Mouse (Mus musculus) forebrain, embryonic 11.5 days (tissue): ENCODE measurements at regions not wholly inside any gene's neighbourhood (a gene's known extent, or its start where the extent isn't known, plus 50 kb on each side); places are given as distances from the start of the nearest gene placed in this dataset.
A peak's percentile ranks its signal among the peaks of the same experiment; 100 is the strongest.

ENCODE experiments used
- ATAC-seq: fragments of 200-750 bp; cut with Nextera tagmentation; replicated peaks from 2 replicates; pipeline ENCODE4 v1.8.0; 2017; ENCODE audit warnings: moderate TSS enrichment; ENCODE audit not compliant: low FRiP score
- DNase-seq: peaks from one replicate; pipeline ENCODE4 v3.0.0-alpha.2; 2017; ENCODE audit warnings: low spot score
- H3K27ac ChIP-seq: fragments of 300-500 bp; sonication (generic); 2 replicates; pipeline ENCODE4 v1.5.1; 2014; ENCODE audit warnings: low read depth, low read length
- H3K27me3 ChIP-seq: fragments of 300-500 bp; sonication (generic); 2 replicates; pipeline ENCODE4 v1.6.1; 2014; ENCODE audit warnings: mild to moderate bottlenecking, low read length, mixed read lengths; ENCODE audit not compliant: control insufficient read depth, insufficient read depth
- H3K36me3 ChIP-seq: fragments of 300-500 bp; sonication (generic); 2 replicates; pipeline ENCODE4 v1.6.1; 2014; ENCODE audit warnings: mild to moderate bottlenecking, low read length, moderate library complexity, mixed read lengths; ENCODE audit not compliant: control insufficient read depth, insufficient read depth
- H3K4me1 ChIP-seq: fragments of 300-500 bp; sonication (generic); replicated peaks from 2 replicates; pipeline ENCODE4 v1.6.1; 2014; ENCODE audit warnings: low read length, mixed read lengths; ENCODE audit not compliant: control insufficient read depth, insufficient read depth
- H3K4me2 ChIP-seq: fragments of 300-500 bp; sonication (generic); 2 replicates; pipeline ENCODE4 v1.6.1; 2014; ENCODE audit warnings: low read depth, mild to moderate bottlenecking, low read length, moderate library complexity, mixed read lengths; ENCODE audit not compliant: severe bottlenecking
- H3K4me3 ChIP-seq: fragments of 300-500 bp; sonication (generic); 2 replicates; pipeline ENCODE4 v1.5.1; 2014; ENCODE audit warnings: low read depth, low read length
- H3K9ac ChIP-seq: fragments of 300-500 bp; sonication (generic); 2 replicates; pipeline ENCODE4 v1.6.1; 2014; ENCODE audit warnings: low read length
- H3K9me3 ChIP-seq: fragments of 300-500 bp; sonication (generic); 2 replicates; pipeline ENCODE4 v1.6.1; 2016; ENCODE audit warnings: low read length, mixed read lengths; ENCODE audit not compliant: control insufficient read depth
- WGBS: fragments of 180-500 bp; shearing (Covaris S2); extraction: QIAGEN DNeasy Blood & Tissue Kit; methylation state at CpG from one replicate; pipeline ENCODE4 v1.1.7; 2014; 5-methylcytosine and 5-hydroxymethylcytosine counted together

- 91% methylated on average over 3 of the region's 3 CpGs for WGBS
- no peaks in the 10 kb centered on the region for H3K27me3 ChIP-seq
- H3K36me3 ChIP-seq, result no peaks in the 10 kb centered on the region
- H3K27ac ChIP-seq, result no peak overlapping the region
- H3K4me2 ChIP-seq, result no peak overlapping the region
- no peak overlapping the region for H3K4me3 ChIP-seq
- ATAC-seq (no peak), DNase-seq (no peak)
- H3K4me1 ChIP-seq, result no peaks in the 10 kb centered on the region
- no peaks in the 10 kb centered on the region for H3K9me3 ChIP-seq
- H3K9ac ChIP-seq, result no peak overlapping the region
Observed at GRCm38 (mm10) chr2:61436591-61436990, 141.8 kb upstream of the Tank start.

GRCm38 (mm10) chr2:61407881-61408280 lies 170.5 kb upstream of the Tank start:
- DNase-seq (no peak), ATAC-seq (no peak)
- H3K4me3 ChIP-seq, result no peak overlapping the region
- WGBS, result 96% methylated on average over 7 of the region's 7 CpGs
- no peak overlapping the region for H3K27ac ChIP-seq
- H3K36me3 ChIP-seq, result no peaks in the 10 kb centered on the region
- no peak overlapping the region for H3K4me2 ChIP-seq
- H3K9me3 ChIP-seq, result no peaks in the 10 kb centered on the region
- H3K4me1 ChIP-seq, result 0 out of 2 replicates have a peak, but pooled peaks cover 1% of the 10 kb centered on the region
- H3K9ac ChIP-seq, result no peak overlapping the region
- 0 out of 2 replicates have a peak, but pooled peaks cover 2% of the 10 kb centered on the region for H3K27me3 ChIP-seq

- 89% methylated on average over 8 of the region's 8 CpGs for WGBS
- Histone ChIP-seq H3K36me3 (no peaks in the 10 kb centered on the region), H3K27me3 (0 out of 2 replicates have a peak, but pooled peaks cover 2% of the 10 kb centered on the region), H3K9me3 (no peaks in the 10 kb centered on the region), H3K27ac (no peak overlapping the region), H3K9ac (no peak overlapping the region), H3K4me3 (no peak overlapping the region), H3K4me1 (peaks cover 5% of the 10 kb centered on the region; the same call in 1 of the 2 replicates), H3K4me2 (no peak overlapping the region)
- ATAC-seq (no peak), DNase-seq (no peak)
Observed at GRCm38 (mm10) chr2:61406104-61406751, 172.2 kb upstream of the Tank start.

- ATAC-seq, result no peak
- no peak overlapping the region for H3K27ac ChIP-seq
- no peak overlapping the region for H3K9ac ChIP-seq
- H3K4me2 ChIP-seq, result no peak overlapping the region
- 0 out of 2 replicates have a peak, but pooled peaks cover 2% of the 10 kb centered on the region for H3K27me3 ChIP-seq
- H3K4me3 ChIP-seq, result no peak overlapping the region
- no peaks in the 10 kb centered on the region for H3K36me3 ChIP-seq
- no peaks in the 10 kb centered on the region for H3K9me3 ChIP-seq
- peaks cover 5% of the 10 kb centered on the region; the same call in 1 of the 2 replicates for H3K4me1 ChIP-seq
- no peak for DNase-seq
- 74% methylated on average over 4 of the region's 4 CpGs for WGBS
Observed at GRCm38 (mm10) chr2:61405261-61405660, 173.1 kb upstream of the Tank start.

- peak overlapping the region; percentile 27 for H3K4me3 ChIP-seq
- H3K27me3 ChIP-seq, result 0 out of 2 replicates have a peak, but pooled peaks cover 2% of the 10 kb centered on the region
- DNase-seq, result no peak
- 0 out of 2 replicates have a peak, but pooled peaks have one; percentile 25 for ATAC-seq
- H3K27ac ChIP-seq, result no peak overlapping the region
- H3K9ac ChIP-seq, result peak overlapping the region; percentile 24; the same call in 1 of the 2 replicates
- H3K4me2 ChIP-seq, result peak overlapping the region; percentile 51
- no peaks in the 10 kb centered on the region for H3K9me3 ChIP-seq
- no peaks in the 10 kb centered on the region for H3K36me3 ChIP-seq
- peaks cover 5% of the 10 kb centered on the region; the same call in 1 of the 2 replicates for H3K4me1 ChIP-seq
- WGBS, result 7% methylated on average over 15 of the region's 15 CpGs
Observed at GRCm38 (mm10) chr2:61402588-61403487, 175.5 kb upstream of the Tank start.

GRCm38 (mm10) chr2:61401636-61402587 lies 176.5 kb upstream of the Tank start:
- no peaks in the 10 kb centered on the region for H3K36me3 ChIP-seq
- peak; percentile 63 for ATAC-seq
- H3K4me2 ChIP-seq, result peak overlapping the region; percentile 51
- peaks cover 5% of the 10 kb centered on the region; the same call in 1 of the 2 replicates for H3K4me1 ChIP-seq
- under 1% methylated on average over 20 of the region's 21 CpGs for WGBS
- H3K9ac ChIP-seq, result peak overlapping the region; percentile 39; the same call in 1 of the 2 replicates
- H3K27ac ChIP-seq, result no peak overlapping the region
- peak overlapping the region; percentile 27 for H3K4me3 ChIP-seq
- 0 out of 2 replicates have a peak, but pooled peaks cover 2% of the 10 kb centered on the region for H3K27me3 ChIP-seq
- DNase-seq, result peak; percentile 83
- no peaks in the 10 kb centered on the region for H3K9me3 ChIP-seq

GRCm38 (mm10) chr2:61398633-61399032 lies 179.8 kb upstream of the Tank start:
- WGBS, result 83% methylated on average over 9 of the region's 9 CpGs
- ATAC-seq, result no peak

GRCm38 (mm10) chr2:61389622-61390021 lies 188.8 kb upstream of the Tank start:
- DNase-seq (no peak), ATAC-seq (no peak)
- H3K4me1 ChIP-seq, result no peaks in the 10 kb centered on the region
- H3K4me2 ChIP-seq, result no peak overlapping the region
- no peaks in the 10 kb centered on the region for H3K27me3 ChIP-seq
- no peaks in the 10 kb centered on the region for H3K36me3 ChIP-seq
- no peak overlapping the region for H3K27ac ChIP-seq
- no peak overlapping the region for H3K4me3 ChIP-seq
- H3K9me3 ChIP-seq, result no peaks in the 10 kb centered on the region
- no peak overlapping the region for H3K9ac ChIP-seq

More at GRCm38 (mm10) chr2:61398633-61399032, 179.8 kb upstream of the Tank start:
- Histone ChIP-seq H3K9ac (no peak overlapping the region), H3K36me3 (no peaks in the 10 kb centered on the region), H3K4me3 (no peak overlapping the region), H3K4me1 (peaks cover 5% of the 10 kb centered on the region; the same call in 1 of the 2 replicates), H3K4me2 (no peak overlapping the region), H3K27ac (no peak overlapping the region), H3K27me3 (0 out of 2 replicates have a peak, but pooled peaks cover 2% of the 10 kb centered on the region), H3K9me3 (no peaks in the 10 kb centered on the region)
- no peak for DNase-seq
